Mouse (Mus musculus) MEL (cell line): Measurements from ENCODE around the gene Cacng4.

Experiments used
- CTCF ChIP-seq, 3 experiments: IDR thresholded peaks in 2 of 3; conservative IDR thresholded peaks in 1 of 3; 2 replicates each; pipeline ENCODE4 v1.5.1; 2011 to 2012; ENCODE audit warnings: low read length in 3 of 3, low read depth in 2 of 3, mild to moderate bottlenecking in 2 of 3, improper control_type of control experiment in 1 of 3, inconsistent platforms in 1 of 3, mixed read lengths in 1 of 3, moderate library complexity in 1 of 3; ENCODE audit not compliant: control insufficient read depth in 1 of 3, insufficient read depth in 1 of 3, poor library complexity in 1 of 3, severe bottlenecking in 1 of 3
- EP300 ChIP-seq, 2 experiments: IDR thresholded peaks; 2 replicates each; pipeline ENCODE4 v1.6.1; 2011; ENCODE audit warnings: improper control_type of control experiment in 2 of 2, low read length in 2 of 2, low read depth in 1 of 2, mild to moderate bottlenecking in 1 of 2
- GATA1 ChIP-seq: IDR thresholded peaks from 2 replicates; pipeline ENCODE4 v1.6.1; 2011; ENCODE audit warnings: low read depth, low read length, improper control_type of control experiment
- HCFC1 ChIP-seq: IDR thresholded peaks from 2 replicates; pipeline ENCODE4 v1.6.1; 2012; ENCODE audit warnings: low read depth, mild to moderate bottlenecking, inconsistent platforms, low read length, improper control_type of control experiment, moderate library complexity
- MAX ChIP-seq: IDR thresholded peaks from 2 replicates; pipeline ENCODE4 v1.6.1; 2011; ENCODE audit warnings: low read length, improper control_type of control experiment
- POLR2A ChIP-seq, 2 experiments: IDR thresholded peaks; 2 replicates each; pipeline ENCODE4 v1.6.1; 2011 to 2012; ENCODE audit warnings: low read length in 2 of 2, mild to moderate bottlenecking in 2 of 2, control low read depth in 1 of 2, improper control_type of control experiment in 1 of 2, low read depth in 1 of 2, moderate library complexity in 1 of 2; ENCODE audit not compliant: control insufficient read depth in 1 of 2, insufficient read depth in 1 of 2, poor library complexity in 1 of 2
- TBP ChIP-seq: IDR thresholded peaks from 2 replicates; pipeline ENCODE4 v1.8.0; 2011; ENCODE audit warnings: low read depth, low read length, improper control_type of control experiment
- UBTF ChIP-seq: IDR thresholded peaks from 2 replicates; pipeline ENCODE4 v1.6.1; 2012; ENCODE audit warnings: low read depth, mild to moderate bottlenecking, inconsistent platforms, low read length, improper control_type of control experiment, moderate library complexity, borderline replicate concordance; ENCODE audit not compliant: insufficient read depth

GRCm38 (mm10) chr11:107721057-107721456, 73.3 kb downstream of the Cacng4 start:
- no peak for TF ChIP-seq POLR2A (IDR thresholded peaks at IDR 0.05; ENCODE audit: control insufficient read depth in 1 of 2, insufficient read depth in 1 of 2, low read depth in 1 of 2, low read length in 2 of 2, poor library complexity in 1 of 2)
- no peak for TF ChIP-seq UBTF
- TF ChIP-seq CTCF (IDR thresholded peaks at IDR 0.05 in 2 of 3, conservative IDR thresholded peaks at IDR 0.05 in 1 of 3; ENCODE audit: control insufficient read depth in 1 of 3, insufficient read depth in 1 of 3, low read depth in 2 of 3, low read length in 3 of 3, poor library complexity in 1 of 3, severe bottlenecking in 1 of 3): no peak
- no peak for TF ChIP-seq TBP
- TF ChIP-seq HCFC1: no peak
- no peak for TF ChIP-seq EP300 (IDR thresholded peaks at IDR 0.05; ENCODE audit: low read depth in 1 of 2, low read length in 2 of 2)
- no peak for TF ChIP-seq MAX
- no peak for TF ChIP-seq GATA1
